Mouse (Mus musculus) megakaryocyte, embryonic 14.5 days (primary cell): ENCODE results near the gene Fam131a.

Experiments
- FLI1 ChIP-seq: IDR thresholded peaks from 2 replicates; pipeline ENCODE4 v1.6.1; 2012; ENCODE audit warnings: low read length, inconsistent platforms, mixed read lengths
- GATA1 ChIP-seq: IDR thresholded peaks from 3 replicates; pipeline ENCODE4 v1.6.1; 2012; ENCODE audit warnings: mixed read lengths, low read length, inconsistent platforms, borderline replicate concordance

GRCm38 (mm10) chr16:20692241-20692965 is 638 bp upstream of the Fam131a start:
- TF ChIP-seq GATA1 (no peak), FLI1 (no peak)
